Mouse (Mus musculus): ENCODE results near the gene Abcb10. TPM values are rescaled to one million over a fixed set of nuclear protein-coding genes. Genes with fewer than 3 reads are reported as not detected.
A peak's percentile ranks its signal among the peaks of the same experiment; 100 is the strongest.

The Abcb10 gene
- polyA plus RNA-seq, 1 experiment, result 22.0 TPM

DNA sequence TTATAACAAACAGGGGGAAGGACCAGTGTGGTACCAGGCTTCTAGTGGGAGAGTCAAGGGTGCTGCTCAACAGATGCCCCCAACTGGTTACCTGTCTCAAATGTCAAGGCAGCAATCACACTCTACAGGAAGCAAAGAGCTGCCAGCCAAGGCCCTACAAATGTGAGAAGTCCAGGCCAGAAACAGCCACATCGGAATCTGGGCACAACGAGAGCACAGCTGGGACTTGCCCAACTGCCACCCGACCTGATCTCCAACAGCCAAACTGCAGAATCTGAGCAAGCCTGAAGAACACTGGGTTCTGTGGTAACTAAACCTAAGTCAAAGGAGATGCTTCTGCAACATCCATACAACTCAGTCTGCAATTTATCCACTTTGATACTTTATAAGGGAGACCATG, 57.3 kb downstream of the Abcb10 start:
- TF ChIP-seq POLR2A (IDR thresholded peaks at IDR 0.05; ENCODE audit: borderline replicate concordance, insufficient read depth, low read length) (no peak), CTCF (IDR thresholded peaks at IDR 0.05; ENCODE audit: borderline replicate concordance, insufficient read depth, low read depth, low read length) (no peak)
- 81% methylated on average over 3 of the region's 3 CpGs for WGBS
- Histone ChIP-seq H3K27ac (ENCODE audit: insufficient read depth, low read length) (no peak overlapping the region), H3K4me3 (replicated peaks; ENCODE audit: insufficient read depth, low read depth, low read length) (no peak overlapping the region), H3K27me3 (ENCODE audit: control insufficient read depth, insufficient read depth, low read length) (no peaks in the 10 kb centered on the region), H3K4me1 (ENCODE audit: control insufficient read depth, insufficient read depth, low read length) (no peaks in the 10 kb centered on the region)
- no peak for DNase-seq

DNA sequence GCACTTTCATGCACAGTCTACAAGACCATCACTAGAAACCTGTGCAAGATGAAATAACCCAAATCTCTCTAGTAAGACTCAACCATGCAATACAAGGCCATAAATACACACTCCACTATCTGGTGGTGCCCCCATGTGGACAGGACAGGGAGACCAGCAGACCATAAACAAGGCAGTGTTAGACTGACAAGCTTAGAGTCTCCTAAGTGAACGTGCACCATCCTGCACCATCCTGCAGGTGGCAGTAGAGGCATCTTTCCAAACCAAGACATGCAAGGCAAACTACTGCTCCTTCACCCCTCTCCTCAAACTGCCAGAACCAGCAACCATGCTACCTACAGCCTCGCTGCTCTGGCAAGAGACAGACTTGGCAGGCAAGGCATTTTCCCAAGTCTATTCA, 58.2 kb downstream of the Abcb10 start:
- 1% methylated on average over 2 of the region's 2 CpGs for WGBS
- peak; percentile 97 for TF ChIP-seq CTCF (IDR thresholded peaks at IDR 0.05; ENCODE audit: borderline replicate concordance, insufficient read depth, low read depth, low read length)
- TF ChIP-seq POLR2A (IDR thresholded peaks at IDR 0.05; ENCODE audit: borderline replicate concordance, insufficient read depth, low read length), result no peak
- Histone ChIP-seq H3K4me1 (ENCODE audit: control insufficient read depth, insufficient read depth, low read length) (no peaks in the 10 kb centered on the region), H3K27me3 (ENCODE audit: control insufficient read depth, insufficient read depth, low read length) (no peaks in the 10 kb centered on the region), H3K4me3 (replicated peaks; ENCODE audit: insufficient read depth, low read depth, low read length) (no peak overlapping the region), H3K27ac (ENCODE audit: insufficient read depth, low read length) (no peak overlapping the region)
- DNase-seq, result peak; percentile 84 to 88

DNA sequence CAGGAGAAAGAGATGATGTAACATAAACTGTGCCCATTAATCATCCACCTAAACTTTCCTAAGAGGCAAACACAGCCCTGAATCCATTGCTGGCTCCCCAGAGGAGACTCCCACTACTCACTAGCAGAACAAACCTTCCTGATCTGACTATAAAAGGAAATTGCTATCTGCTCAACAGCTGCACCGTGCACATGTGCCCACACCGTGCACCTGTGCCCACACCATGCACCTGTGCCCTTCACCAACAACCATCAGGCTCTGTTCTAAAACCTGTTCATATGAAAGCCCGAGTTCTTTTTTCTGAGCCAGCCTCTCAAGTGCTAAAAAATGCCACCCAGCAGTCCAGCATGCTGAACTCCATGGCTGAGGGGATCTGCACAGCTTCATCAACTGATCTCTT, 68.3 kb downstream of the Abcb10 start:
- no peak for TF ChIP-seq POLR2A (IDR thresholded peaks at IDR 0.05; ENCODE audit: borderline replicate concordance, insufficient read depth, low read length)
- 97% methylated on average over 3 of the region's 3 CpGs for WGBS
- Histone ChIP-seq H3K27ac (ENCODE audit: insufficient read depth, low read length) (no peak overlapping the region), H3K27me3 (ENCODE audit: control insufficient read depth, insufficient read depth, low read length) (no peaks in the 10 kb centered on the region), H3K4me3 (replicated peaks; ENCODE audit: insufficient read depth, low read depth, low read length) (no peak overlapping the region), H3K4me1 (ENCODE audit: control insufficient read depth, insufficient read depth, low read length) (no peaks in the 10 kb centered on the region)
- DNase-seq, result no peak

DNA sequence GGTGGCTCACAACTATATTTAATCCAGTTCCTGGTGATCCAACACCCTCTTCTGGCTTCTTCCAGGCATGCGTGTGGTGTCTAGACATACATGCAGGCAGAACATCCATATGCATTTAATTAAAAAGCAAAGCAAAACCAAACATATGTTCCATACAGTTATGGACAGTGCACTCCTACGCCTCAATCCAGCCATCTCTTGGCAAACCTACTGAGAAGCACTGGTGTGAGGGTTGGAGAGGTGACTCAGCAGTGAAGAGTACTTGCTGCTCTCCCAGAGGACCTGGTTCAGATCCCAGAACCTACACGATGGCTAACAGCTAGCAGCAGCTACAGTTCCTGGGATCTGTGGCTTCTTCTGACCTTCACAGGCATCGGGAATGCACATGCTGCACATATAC, 70.7 kb downstream of the Abcb10 start:
- no peak for DNase-seq
- no peak overlapping the region for H3K4me3 ChIP-seq (replicated peaks; ENCODE audit: insufficient read depth, low read depth, low read length)
- TF ChIP-seq POLR2A (IDR thresholded peaks at IDR 0.05; ENCODE audit: borderline replicate concordance, insufficient read depth, low read length) (no peak), CTCF (IDR thresholded peaks at IDR 0.05; ENCODE audit: borderline replicate concordance, insufficient read depth, low read depth, low read length) (no peak)
- no peaks in the 10 kb centered on the region for H3K27me3 ChIP-seq (ENCODE audit: control insufficient read depth, insufficient read depth, low read length)
- no peaks in the 10 kb centered on the region for H3K4me1 ChIP-seq (ENCODE audit: control insufficient read depth, insufficient read depth, low read length)
- no peak overlapping the region for H3K27ac ChIP-seq (ENCODE audit: insufficient read depth, low read length)
- 90% methylated on average over 4 of the region's 4 CpGs for WGBS

DNA sequence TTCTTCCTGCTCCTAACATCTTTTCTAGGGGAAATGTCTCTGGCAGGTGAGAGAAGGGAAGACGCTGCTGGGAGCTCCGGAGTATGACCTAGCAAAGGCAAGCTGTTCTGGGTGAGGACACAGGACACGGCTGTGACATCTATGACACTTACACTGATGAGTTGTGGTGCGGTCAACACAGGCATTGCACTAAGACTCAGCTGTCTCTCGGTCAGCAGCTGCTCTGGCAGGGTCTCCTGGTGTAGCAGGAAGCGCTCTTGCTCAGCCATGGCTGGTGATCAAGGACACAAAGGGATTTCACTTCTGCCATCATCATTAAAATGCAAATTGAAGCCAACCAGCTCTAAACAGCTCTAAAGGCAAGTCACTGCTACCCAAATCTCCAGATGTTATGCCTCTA, 75.3 kb downstream of the Abcb10 start:
- WGBS, result 87% methylated on average over 6 of the region's 6 CpGs
- TF ChIP-seq CTCF (IDR thresholded peaks at IDR 0.05; ENCODE audit: borderline replicate concordance, insufficient read depth, low read depth, low read length) (no peak), POLR2A (IDR thresholded peaks at IDR 0.05; ENCODE audit: borderline replicate concordance, insufficient read depth, low read length) (no peak)
- H3K27me3 ChIP-seq (ENCODE audit: control insufficient read depth, insufficient read depth, low read length), result no peaks in the 10 kb centered on the region
- H3K4me3 ChIP-seq (replicated peaks; ENCODE audit: insufficient read depth, low read depth, low read length), result no peak overlapping the region
- no peaks in the 10 kb centered on the region for H3K4me1 ChIP-seq (ENCODE audit: control insufficient read depth, insufficient read depth, low read length)
- no peak for DNase-seq
- no peak overlapping the region for H3K27ac ChIP-seq (ENCODE audit: insufficient read depth, low read length)

DNA sequence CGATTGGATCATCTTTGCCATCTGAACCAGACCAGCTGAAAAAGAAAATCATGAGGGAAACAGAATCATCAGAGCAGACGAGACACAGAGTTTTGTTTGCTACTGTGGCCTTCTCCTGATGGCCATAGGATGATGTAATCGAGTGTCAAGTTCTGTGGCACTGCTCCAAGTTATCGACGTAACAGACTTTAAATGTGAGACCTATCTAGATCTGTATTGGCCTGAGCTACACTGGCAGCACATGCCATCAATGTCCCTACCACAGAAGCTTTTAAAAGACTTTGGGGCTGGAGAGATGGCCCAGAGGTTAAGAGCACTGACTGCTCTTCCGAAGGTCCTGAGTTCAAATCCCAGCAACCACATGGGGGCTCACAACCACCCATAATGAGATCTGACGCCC, 80.3 kb downstream of the Abcb10 start:
- Histone ChIP-seq H3K4me1 (ENCODE audit: control insufficient read depth, insufficient read depth, low read length) (peaks cover 13% of the 10 kb centered on the region), H3K4me3 (replicated peaks; ENCODE audit: insufficient read depth, low read depth, low read length) (no peak overlapping the region), H3K27ac (ENCODE audit: insufficient read depth, low read length) (no peak overlapping the region), H3K27me3 (ENCODE audit: control insufficient read depth, insufficient read depth, low read length) (no peaks in the 10 kb centered on the region)
- TF ChIP-seq CTCF (IDR thresholded peaks at IDR 0.05; ENCODE audit: borderline replicate concordance, insufficient read depth, low read depth, low read length) (no peak), POLR2A (IDR thresholded peaks at IDR 0.05; ENCODE audit: borderline replicate concordance, insufficient read depth, low read length) (no peak)
- no peak for DNase-seq
- 82% methylated on average over 7 of the region's 7 CpGs for WGBS

Other genes with a start within 250 kb of the Abcb10 start
- 102 and 111 TPM in 2 replicates for gene Rab4a, start 177.1 kb downstream of the Abcb10 start, polyA plus RNA-seq (2012; rRNA removed)
- gene Ccsap, start 122.9 kb downstream of the Abcb10 start, polyA plus RNA-seq (2012; rRNA removed), result 19.6 and 23.5 TPM in 2 replicates
- gene Acta1, start 88.4 kb downstream of the Abcb10 start, polyA plus RNA-seq (2012; rRNA removed), result 5.7 and 7.3 TPM in 2 replicates
- gene Nup133, start 33.9 kb downstream of the Abcb10 start, polyA plus RNA-seq (2012; rRNA removed), result 21.8 and 23.4 TPM in 2 replicates
- gene Taf5l, start 38.3 kb upstream of the Abcb10 start, polyA plus RNA-seq (2012; rRNA removed), result 18.9 TPM in 2 replicates
- 6.9 and 7.3 TPM in 2 replicates for gene Urb2, start 38.4 kb upstream of the Abcb10 start, polyA plus RNA-seq (2012; rRNA removed)
- 22.6 and 23.8 TPM in 2 replicates for gene Galnt2, start 248.3 kb upstream of the Abcb10 start, polyA plus RNA-seq (2012; rRNA removed)

Measured in cerebellum, adult 2 months (tissue).